21 mouse cellular contexts compared by ENCODE assay signal in genomic region chr13:37151835-37152516, GRCm38 (mm10).
DNase-seq lines count a peak whose midpoint lies in the region; ATAC-seq and TF ChIP-seq lines count a peak whose summit lies in the region.
"Had no signal": no experiment of that assay in that cellular context is flagged by ENCODE, and none has a peak within 500 bp of the region (broad histone marks: within the 10 kb centered on the region; RNA-seq: fewer than 3 reads in every experiment).

No protein-coding gene starts in this region.

- no peaks in the 10 kb centered on the region; the same call in none of the 2 replicates for H3K4me1 ChIP-seq in hindbrain, embryonic 12.5 days
- 0 out of 2 replicates have a peak, but pooled peaks cover 9% of the 10 kb centered on the region for H3K4me1 ChIP-seq in hindbrain, embryonic 13.5 days (replicated peaks)
- peaks cover 25% of the 10 kb centered on the region for H3K4me1 ChIP-seq in forebrain, embryonic 12.5 days
- H3K4me1 ChIP-seq in midbrain, embryonic 14.5 days (ENCODE audit: control insufficient read depth, insufficient read depth, low read length): no peaks in the 10 kb centered on the region

- H3K9me3 ChIP-seq in hindbrain, embryonic 12.5 days (replicated peaks): no peaks in the 10 kb centered on the region
- H3K9me3 ChIP-seq in hindbrain, embryonic 13.5 days: no peaks in the 10 kb centered on the region
- H3K9me3 ChIP-seq in forebrain, embryonic 12.5 days: no peaks in the 10 kb centered on the region
- no peaks in the 10 kb centered on the region for H3K9me3 ChIP-seq in midbrain, embryonic 14.5 days (ENCODE audit: control insufficient read depth, low read length)
- H3K9me3 ChIP-seq: heart, embryonic 13.5 days; neural tube, embryonic 13.5 days had no signal

- no peak for TF ChIP-seq CTCF in layer of hippocampus, adult 2 months (conservative IDR thresholded peaks at IDR 0.05)

- no peak overlapping the region for H3K4me3 ChIP-seq in hindbrain, embryonic 12.5 days
- H3K4me3 ChIP-seq in hindbrain, embryonic 13.5 days: no peak overlapping the region
- H3K4me3 ChIP-seq in forebrain, embryonic 12.5 days (replicated peaks): no peak overlapping the region
- no peak overlapping the region for H3K4me3 ChIP-seq in midbrain, embryonic 14.5 days (replicated peaks; ENCODE audit: low read depth, low read length)
- no peak overlapping the region for H3K4me3 ChIP-seq in layer of hippocampus, adult 2 months
- H3K4me3 ChIP-seq: erythroblast, embryonic 14.5 days; heart, embryonic 13.5 days; neural tube, embryonic 13.5 days had no signal

- H3K4me2 ChIP-seq in hindbrain, embryonic 12.5 days (replicated peaks): no peak overlapping the region
- H3K4me2 ChIP-seq in hindbrain, embryonic 13.5 days: no peak overlapping the region
- H3K4me2 ChIP-seq in forebrain, embryonic 12.5 days: no peak overlapping the region
- H3K4me2 ChIP-seq in midbrain, embryonic 14.5 days (ENCODE audit: low read length): no peak overlapping the region
- H3K4me2 ChIP-seq: heart, embryonic 13.5 days; neural tube, embryonic 13.5 days had no signal

- peak; percentile 58 to 70 for DNase-seq in cerebellum, postnatal 10 days
- DNase-seq in cerebellum, postnatal 36 days: no peak
- DNase-seq in midbrain, embryonic 14.5 days: peak; percentile 18
- no peak for DNase-seq in layer of hippocampus, adult 2 months (ENCODE audit: low spot score in 2 of 2)
- no peak for DNase-seq in frontal cortex, adult 2 months (ENCODE audit: extremely low spot score in 1 of 2, low spot score in 1 of 2)
- DNase-seq: cerebellum, postnatal 25 days; gastrocnemius, postnatal 36 days; kidney, adult 8-10 months; kidney, postnatal 36 days; layer of hippocampus, postnatal 36 days; lung, adult 2 months; lung, postnatal 4 days; right cerebral cortex, postnatal 4 days; thymus, postnatal 4 days had no signal

- 0 out of 2 replicates have a peak, but pooled peaks have one; percentile 32 for ATAC-seq in hindbrain, embryonic 12.5 days (ENCODE audit: low FRiP score)
- ATAC-seq in hindbrain, embryonic 13.5 days (ENCODE audit: low FRiP score): no peak
- peak; percentile 84 for ATAC-seq in forebrain, embryonic 12.5 days (ENCODE audit: low FRiP score)
- no peak for ATAC-seq in midbrain, embryonic 14.5 days (ENCODE audit: low FRiP score, low TSS enrichment)
- ATAC-seq: CD4-positive, CD25-positive, alpha-beta regulatory T cell, adult 4 months had no signal

- H3K27me3 ChIP-seq in hindbrain, embryonic 12.5 days: no peaks in the 10 kb centered on the region
- no peaks in the 10 kb centered on the region for H3K27me3 ChIP-seq in hindbrain, embryonic 13.5 days
- no peaks in the 10 kb centered on the region for H3K27me3 ChIP-seq in forebrain, embryonic 12.5 days
- H3K27me3 ChIP-seq in midbrain, embryonic 14.5 days (ENCODE audit: control insufficient read depth, insufficient read depth, low read length): no peaks in the 10 kb centered on the region
- H3K27me3 ChIP-seq: heart, embryonic 13.5 days; neural tube, embryonic 13.5 days had no signal

- no peak overlapping the region for H3K27ac ChIP-seq in hindbrain, embryonic 12.5 days
- no peak overlapping the region for H3K27ac ChIP-seq in hindbrain, embryonic 13.5 days
- H3K27ac ChIP-seq in forebrain, embryonic 12.5 days: 0 out of 2 replicates have a peak overlapping the region, but pooled peaks have one; percentile 26
- H3K27ac ChIP-seq in midbrain, embryonic 14.5 days (replicated peaks; ENCODE audit: low read depth, low read length): no peak overlapping the region
- H3K27ac ChIP-seq in layer of hippocampus, adult 2 months: no peak overlapping the region
- H3K27ac ChIP-seq: heart, embryonic 13.5 days; neural tube, embryonic 13.5 days had no signal

- WGBS in hindbrain, embryonic 12.5 days: 51% methylated on average over 4 of the region's 4 CpGs
- 48% methylated on average over 4 of the region's 4 CpGs for WGBS in hindbrain, embryonic 13.5 days
- WGBS in forebrain, embryonic 12.5 days: 23% methylated on average over 4 of the region's 4 CpGs
- WGBS in midbrain, embryonic 14.5 days: 38% methylated on average over 4 of the region's 4 CpGs

- no peak overlapping the region for H3K9ac ChIP-seq in hindbrain, embryonic 12.5 days
- H3K9ac ChIP-seq in hindbrain, embryonic 13.5 days: no peak overlapping the region
- no peak overlapping the region for H3K9ac ChIP-seq in forebrain, embryonic 12.5 days
- H3K9ac ChIP-seq in midbrain, embryonic 14.5 days (replicated peaks; ENCODE audit: low read length): no peak overlapping the region
- H3K9ac ChIP-seq: heart, embryonic 13.5 days; neural tube, embryonic 13.5 days had no signal

- no peaks in the 10 kb centered on the region for H3K36me3 ChIP-seq in hindbrain, embryonic 12.5 days
- H3K36me3 ChIP-seq in hindbrain, embryonic 13.5 days: no peaks in the 10 kb centered on the region
- no peaks in the 10 kb centered on the region for H3K36me3 ChIP-seq in forebrain, embryonic 12.5 days (replicated peaks)
- H3K36me3 ChIP-seq in midbrain, embryonic 14.5 days (ENCODE audit: control insufficient read depth, insufficient read depth, low read length): no peaks in the 10 kb centered on the region
- H3K36me3 ChIP-seq: heart, embryonic 13.5 days; neural tube, embryonic 13.5 days had no signal

Comparison
In these comparisons a context has a peak if more than half of its experiments do, and no peak if none do; other contexts are left out.
1. DNase-seq: peak in cerebellum, postnatal 10 days (2 of 2) and midbrain, embryonic 14.5 days (single experiment); none in cerebellum, postnatal 36 days (0 of 2), layer of hippocampus, adult 2 months (0 of 2) and frontal cortex, adult 2 months (0 of 2).
2. ATAC-seq: peak in hindbrain, embryonic 12.5 days (single experiment) and forebrain, embryonic 12.5 days (single experiment); none in hindbrain, embryonic 13.5 days (single experiment) and midbrain, embryonic 14.5 days (single experiment).